Comparison of ENCODE assay signal across 22 mouse cellular contexts in genomic region chr4:34510305-34510704, GRCm38 (mm10). TPM values are rescaled to one million over a fixed set of nuclear protein-coding genes. Genes with fewer than 3 reads are reported as not detected.
DNase-seq lines count a peak whose midpoint lies in the region; ATAC-seq lines count a peak whose summit lies in the region.
"Had no signal": no experiment of that assay in that cellular context is flagged by ENCODE, and none has a peak within 500 bp of the region (broad histone marks: within the 10 kb centered on the region; RNA-seq: fewer than 3 reads in every experiment).

No protein-coding gene starts in this region.

- ATAC-seq in granulocyte monocyte progenitor cell, adult 5-6 weeks (replicated peaks; ENCODE audit: poor library complexity, severe bottlenecking), result peak; percentile 63
- ATAC-seq in megakaryocyte progenitor cell, adult 5-6 weeks (replicated peaks; ENCODE audit: poor library complexity), result peak; percentile 52; the same call in 1 of the 2 replicates
- ATAC-seq: activated CD4-positive, CD25-positive, alpha-beta regulatory T cell, adult 4 months; CD4-positive, CD25-positive, alpha-beta regulatory T cell, adult 4 months; forebrain, embryonic 13.5 days; forebrain, embryonic 15.5 days; Patski had no signal

- peak; percentile 77 for DNase-seq in heart, adult 11 months
- DNase-seq in heart, adult 8-10 months (ENCODE audit: low spot score), result no peak
- peak; percentile 18 for DNase-seq in lung, postnatal 10 days
- no peak for DNase-seq in lung, postnatal 14 days
- DNase-seq in layer of hippocampus, adult 9-10 months (ENCODE audit: low spot score), result no peak
- DNase-seq in c-Kit-positive CD71-positive TER-119-positive erythroid progenitor cells, embryonic 14.5 days (ENCODE audit: low spot score), result no peak
- DNase-seq: adrenal gland, adult 8-10 months; adrenal gland, postnatal 14 days; adrenal gland, postnatal 36 days; B cell, adult 2 months; cerebellum, adult 11-12 months; cerebellum, adult 2 months; cerebellum, adult 9-10 months; cerebellum, postnatal 10 days; cerebellum, postnatal 25 days had no signal

RNA-seq across cellular contexts. Expression of gene Akirin2, which starts 40.4 kb away (rescaled TPM):
- 10 to 100 TPM; 53.3 to 58.5 (median 56.8) TPM for total RNA-seq in heart, adult 8-10 months (2022)
- total RNA-seq in granulocyte monocyte progenitor cell, adult 5-6 weeks (2014; fragmentation: Nextera tagmentation), result 22.0 and 37.7 TPM in 2 replicates
- 40.0 and 46.0 TPM in 2 replicates for total RNA-seq in granulocyte monocyte progenitor cell, adult 5-6 weeks (2017)
- total RNA-seq in megakaryocyte progenitor cell, adult 5-6 weeks (2015), result 48.9 and 56.4 TPM in 2 replicates
- 43.6 and 45.2 TPM in 2 replicates for total RNA-seq in megakaryocyte progenitor cell, adult 5-6 weeks (2017)

Comparison
In these comparisons a context has a peak if more than half of its experiments do, and no peak if none do; other contexts are left out.
1. DNase-seq: peak in heart, adult 11 months (single experiment) and lung, postnatal 10 days (single experiment); none in heart, adult 8-10 months (single experiment), lung, postnatal 14 days (single experiment), layer of hippocampus, adult 9-10 months (single experiment) and c-Kit-positive CD71-positive TER-119-positive erythroid progenitor cells, embryonic 14.5 days (single experiment).